Mouse (Mus musculus) cerebellum, postnatal 25 days (tissue): Measurements from ENCODE around the gene Plppr4.

Experiments used
- DNase-seq, 2 experiments: peaks; one replicate each; pipeline ENCODE4 v3.0.0; 2021; ENCODE audit warnings: mixed read lengths in 2 of 2

The Plppr4 gene

DNA sequence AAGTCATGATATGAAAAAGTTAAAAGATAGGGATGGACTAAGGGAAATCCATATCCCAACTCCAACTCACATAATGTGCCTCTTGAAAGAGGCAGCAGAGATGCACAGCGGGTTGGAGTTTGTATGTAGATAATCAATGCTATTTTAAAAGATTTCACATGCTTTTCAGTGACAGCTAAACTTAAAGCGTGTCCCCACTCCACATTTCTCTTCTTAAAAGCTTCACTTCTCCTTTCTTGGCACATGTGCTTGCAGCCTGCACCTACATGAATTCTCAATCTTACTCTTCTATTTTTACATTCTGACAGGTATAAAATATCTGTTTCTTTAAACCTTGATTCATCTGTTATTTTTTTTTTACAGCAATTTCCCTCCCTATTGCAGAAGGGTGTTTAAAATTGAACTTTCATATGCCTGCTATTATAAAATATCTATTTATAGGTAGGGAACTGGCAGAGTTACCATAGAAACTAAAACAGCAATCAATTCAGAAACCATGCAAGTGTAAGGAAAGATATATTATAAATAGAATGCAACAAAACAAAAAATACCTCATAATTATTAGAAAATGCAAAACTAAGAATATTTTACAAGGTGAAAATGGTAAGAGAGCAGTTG is 66.3 kb downstream of the Plppr4 start:
- DNase-seq, result no peak
